Mouse (Mus musculus) small intestine, adult 2 months (tissue): Measurements from ENCODE around the gene Olfr1219. TPM values are rescaled to one million over a fixed set of nuclear protein-coding genes. Genes with fewer than 3 reads are reported as not detected.

Experiments
- H3K27ac ChIP-seq: fragments of 200-500 bp; 2 replicates; pipeline ENCODE4 v1.5.1; 2012; ENCODE audit warnings: low read depth, low read length, control low read depth, inconsistent platforms; ENCODE audit not compliant: insufficient read depth
- H3K27me3 ChIP-seq: fragments of 200-500 bp; 2 replicates; pipeline ENCODE4 v1.6.1; 2012; ENCODE audit warnings: mild to moderate bottlenecking, moderate library complexity, low read length, inconsistent platforms; ENCODE audit not compliant: control insufficient read depth, insufficient read depth
- H3K36me3 ChIP-seq: fragments of 200-500 bp; 2 replicates; pipeline ENCODE4 v1.6.1; 2012; ENCODE audit warnings: mild to moderate bottlenecking, low read length, control low read depth, inconsistent platforms; ENCODE audit not compliant: control insufficient read depth, insufficient read depth
- H3K4me1 ChIP-seq: fragments of 200-500 bp; 2 replicates; pipeline ENCODE4 v1.6.1; 2012; ENCODE audit warnings: low read length, inconsistent platforms, mixed read lengths; ENCODE audit not compliant: control insufficient read depth, insufficient read depth, insufficient read length
- H3K4me3 ChIP-seq: fragments of 200-500 bp; 2 replicates; pipeline ENCODE4 v1.5.1; 2012; ENCODE audit warnings: low read depth, mild to moderate bottlenecking, control low read depth, inconsistent platforms, low read length, moderate library complexity
- CTCF ChIP-seq: fragments of 200-500 bp; IDR thresholded peaks from 2 replicates; pipeline ENCODE4 v1.5.1; 2012; ENCODE audit warnings: low read depth, mild to moderate bottlenecking, control low read depth, inconsistent platforms, low read length, moderate library complexity, mixed read lengths; ENCODE audit not compliant: insufficient replicate concordance, insufficient read length; ENCODE audit errors: extremely low read depth
- POLR2A ChIP-seq: fragments of 200-500 bp; IDR thresholded peaks from 2 replicates; pipeline ENCODE4 v1.6.1; 2012; ENCODE audit warnings: low read depth, mild to moderate bottlenecking, control low read depth, inconsistent platforms, low read length, moderate library complexity
- WGBS: fragments of 180-500 bp; shearing (Covaris S2); methylation state at CpG from one replicate; pipeline ENCODE4 v1.1.7; 2018; 5-methylcytosine and 5-hydroxymethylcytosine counted together
- polyA plus RNA-seq: library from polyadenylated mRNA; depleted of rRNA; stranded (reverse); fragments of >200 nt; gene quantifications from 2 replicates; pipeline ENCODE4 v1.2.3, GENCODE M21; 2012; rRNA removed

The Olfr1219 gene
- polyA plus RNA-seq, 1 experiment: not detected

DNA sequence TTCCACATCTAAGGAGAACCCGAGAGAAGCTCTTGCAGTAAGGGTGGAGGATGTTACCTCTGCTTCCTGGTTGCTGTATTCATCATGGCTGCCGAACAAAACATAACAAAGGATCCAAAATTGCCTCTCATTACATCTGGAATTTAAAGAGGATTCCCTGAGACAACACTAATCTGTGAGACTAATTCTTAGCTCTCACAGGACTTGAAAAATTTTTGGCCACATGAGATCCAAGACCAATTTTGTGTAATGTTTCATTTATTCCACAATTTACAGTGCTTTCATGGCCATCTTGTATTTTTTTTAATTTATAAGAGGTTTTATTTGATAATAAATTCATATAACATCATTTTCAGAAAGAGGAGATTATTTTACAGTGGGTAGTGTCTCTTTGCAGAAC, 51.3 kb downstream of the Olfr1219 start, which contains the start of gene Olfr1217:
Gene Olfr1217 (minus strand): TSS at position 101 of the 400 bp plus-strand sequence.
- 51% methylated on average over 2 of the region's 2 CpGs for WGBS
- Histone ChIP-seq H3K27ac (no peak within 1 kb of the TSS), H3K36me3 (no peaks in the 10 kb centered on the region), H3K4me1 (no peaks in the 10 kb centered on the region), H3K4me3 (no peak within 1 kb of the TSS), H3K27me3 (no peaks in the 10 kb centered on the region)
- no peak for TF ChIP-seq CTCF
- TF ChIP-seq POLR2A: no peak

Other genes with a start within 250 kb of the Olfr1219 start
- gene Olfr1204, start 234.2 kb downstream of the Olfr1219 start, polyA plus RNA-seq: not detected in 2 replicates
- gene Olfr1206, start 220.3 kb downstream of the Olfr1219 start, polyA plus RNA-seq: not detected in 2 replicates
- not detected in 2 replicates for gene Olfr1208, start 181.2 kb downstream of the Olfr1219 start, polyA plus RNA-seq
- gene Olfr1209, start 168.4 kb downstream of the Olfr1219 start, polyA plus RNA-seq: not detected in 2 replicates
- not detected in 2 replicates for gene Olfr1211, start 145.4 kb downstream of the Olfr1219 start, polyA plus RNA-seq
- gene Olfr1212, start 129.5 kb downstream of the Olfr1219 start, polyA plus RNA-seq: not detected in 2 replicates
- gene Gm13762, start 103.2 kb downstream of the Olfr1219 start, polyA plus RNA-seq: not detected in 2 replicates
- gene Olfr1214, start 90.9 kb downstream of the Olfr1219 start, polyA plus RNA-seq: not detected in 2 replicates
- gene Olfr1215, start 76.5 kb downstream of the Olfr1219 start, polyA plus RNA-seq: not detected in 2 replicates
- gene Olfr1216, start 65.2 kb downstream of the Olfr1219 start, polyA plus RNA-seq: not detected in 2 replicates
- gene Olfr1217, start 51.4 kb downstream of the Olfr1219 start, polyA plus RNA-seq: not detected in 2 replicates
- gene Olfr1218, start 22.3 kb downstream of the Olfr1219 start, polyA plus RNA-seq: not detected in 2 replicates
- gene Olfr1220, start 23.3 kb upstream of the Olfr1219 start, polyA plus RNA-seq: not detected in 2 replicates
- not detected in 2 replicates for gene Olfr1221, start 33.8 kb upstream of the Olfr1219 start, polyA plus RNA-seq
- gene Olfr1222, start 49.5 kb upstream of the Olfr1219 start, polyA plus RNA-seq: not detected in 2 replicates
- gene Olfr1223, start 68.0 kb upstream of the Olfr1219 start, polyA plus RNA-seq: not detected in 2 replicates
- not detected in 2 replicates for gene Olfr1224-ps1, start 80.6 kb upstream of the Olfr1219 start, polyA plus RNA-seq
- gene Olfr1225, start 91.2 kb upstream of the Olfr1219 start, polyA plus RNA-seq: not detected in 2 replicates
- not detected in 2 replicates for gene Olfr1226, start 116.5 kb upstream of the Olfr1219 start, polyA plus RNA-seq
- not detected in 2 replicates for gene Olfr1228, start 170.5 kb upstream of the Olfr1219 start, polyA plus RNA-seq
- gene Olfr1229, start 204.5 kb upstream of the Olfr1219 start, polyA plus RNA-seq: not detected in 2 replicates
- gene Olfr1230, start 213.8 kb upstream of the Olfr1219 start, polyA plus RNA-seq: not detected in 2 replicates
- not detected in 2 replicates for gene Olfr1231, start 223.6 kb upstream of the Olfr1219 start, polyA plus RNA-seq
- not detected in 2 replicates for gene Olfr1232, start 246.2 kb upstream of the Olfr1219 start, polyA plus RNA-seq